Mouse (Mus musculus) erythroblast, adult 5-6 weeks (primary cell): ENCODE data around the gene Dolk. TPM values are rescaled to one million over a fixed set of nuclear protein-coding genes. Genes with fewer than 3 reads are reported as not detected.

Experiments
- ATAC-seq: replicated peaks from 2 replicates; pipeline ENCODE4 v1.8.0; 2016; ENCODE audit warnings: moderate number of reproducible peaks, mild to moderate bottlenecking, moderate TSS enrichment, inconsistent platforms; ENCODE audit not compliant: poor library complexity, low FRiP score, severe bottlenecking
- total RNA-seq, 2 experiments: library from RNA; stranded (forward) in 1 of 2; stranded (reverse) in 1 of 2; fragments of 150-400 nt in 1 of 2; fragments of 200-764, 138-1000 nt in 1 of 2; gene quantifications; 2 replicates each; pipeline versions ENCODE4 v1.2.3 to v1.2.4; 2015 to 2017; ENCODE audit warnings: low replicate concordance in 2 of 2

Gene Dolk
- 1.2 and 1.7 TPM in 2 replicates for total RNA-seq (2015; ENCODE audit: low replicate concordance)
- 2.8 and 3.0 TPM in 2 replicates for total RNA-seq (2017; ENCODE audit: low replicate concordance)

GRCm38 (mm10) chr2:30286192-30287026 is at the start of gene Dolk, which contains the start of gene Nup188:
Gene Dolk (minus strand): TSS chr2:30286334.
Gene Nup188 (plus strand): TSS chr2:30286397.
- peak; percentile 88 for ATAC-seq

GRCm38 (mm10) chr2:30335324-30335723 is 49.2 kb upstream of the Dolk start:
- no peak for ATAC-seq

GRCm38 (mm10) chr2:30328791-30329190 is 42.7 kb upstream of the Dolk start:
- ATAC-seq = no peak

GRCm38 (mm10) chr2:30327276-30327675 is 41.1 kb upstream of the Dolk start:
- no peak for ATAC-seq

GRCm38 (mm10) chr2:30325296-30325695 is 39.2 kb upstream of the Dolk start:
- no peak for ATAC-seq

- no peak for ATAC-seq
Measured at GRCm38 (mm10) chr2:30323111-30323510, 37.0 kb upstream of the Dolk start.

- no peak for ATAC-seq
Measured at GRCm38 (mm10) chr2:30319260-30319659, 33.1 kb upstream of the Dolk start.

- ATAC-seq = 0 out of 2 replicates have a peak, but pooled peaks have one; percentile 22
Measured at GRCm38 (mm10) chr2:30316955-30317354, 30.8 kb upstream of the Dolk start.

- 0 out of 2 replicates have a peak, but pooled peaks have one; percentile 36 for ATAC-seq
Measured at GRCm38 (mm10) chr2:30316136-30316535, 30.0 kb upstream of the Dolk start.

GRCm38 (mm10) chr2:30311481-30311880 is 25.3 kb upstream of the Dolk start:
- no peak for ATAC-seq

GRCm38 (mm10) chr2:30309351-30309750 is 23.2 kb upstream of the Dolk start:
- peak; percentile 75 for ATAC-seq

- no peak for ATAC-seq
Measured at GRCm38 (mm10) chr2:30306087-30306486, 20.0 kb upstream of the Dolk start.

- ATAC-seq = 0 out of 2 replicates have a peak, but pooled peaks have one; percentile 44
Measured at GRCm38 (mm10) chr2:30299966-30300365, 13.8 kb upstream of the Dolk start.

GRCm38 (mm10) chr2:30299525-30299924 is 13.4 kb upstream of the Dolk start:
- ATAC-seq = no peak

GRCm38 (mm10) chr2:30287027-30287373 is 866 bp upstream of the Dolk start:
- no peak for ATAC-seq

GRCm38 (mm10) chr2:30285416-30286181 is 535 bp downstream of the Dolk start:
- peak; percentile 59 for ATAC-seq

GRCm38 (mm10) chr2:30285004-30285403 is 1.1 kb downstream of the Dolk start:
- ATAC-seq = no peak

GRCm38 (mm10) chr2:30283193-30283592 is 2.9 kb downstream of the Dolk start:
- ATAC-seq = no peak

- ATAC-seq = no peak
Measured at GRCm38 (mm10) chr2:30281651-30282050, 4.5 kb downstream of the Dolk start.

GRCm38 (mm10) chr2:30280743-30281142 is 5.4 kb downstream of the Dolk start, which contains the start of gene Gm28038:
Gene Gm28038 (plus strand): TSS chr2:30281043.
- ATAC-seq = no peak

- peak; percentile 72 for ATAC-seq
Measured at GRCm38 (mm10) chr2:30270134-30270533, 16.0 kb downstream of the Dolk start.
